In genomic region chr9:110044373-110044772, GRCm38 (mm10) we compare ENCODE assay signal across 19 mouse cellular contexts.
DNase-seq lines count a peak whose midpoint lies in the region; ATAC-seq and TF ChIP-seq lines count a peak whose summit lies in the region.
"Had no signal": no experiment of that assay in that cellular context is flagged by ENCODE, and none has a peak within 500 bp of the region (broad histone marks: within the 10 kb centered on the region; RNA-seq: fewer than 3 reads in every experiment).

No protein-coding gene starts in this region.

- no peaks in the 10 kb centered on the region for H3K27me3 ChIP-seq in intestine, postnatal 0 days (replicated peaks; ENCODE audit: control insufficient read depth, insufficient read depth, low read length)
- H3K27me3 ChIP-seq: forebrain, embryonic 13.5 days; heart, embryonic 12.5 days; hindbrain, embryonic 15.5 days had no signal

- no peak overlapping the region for H3K9ac ChIP-seq in intestine, postnatal 0 days (ENCODE audit: low read depth, low read length)
- H3K9ac ChIP-seq: forebrain, embryonic 13.5 days; forebrain, postnatal 0 days; heart, embryonic 12.5 days; hindbrain, embryonic 15.5 days had no signal

- no peak for DNase-seq in frontal cortex, postnatal 10 days (ENCODE audit: low spot score in 2 of 2)
- peak; percentile 26 to 36 for DNase-seq in left cerebral cortex, postnatal 14 days (ENCODE audit: low spot score in 2 of 2)
- no peak for DNase-seq in left cerebral cortex, adult 11 months (ENCODE audit: low spot score)
- DNase-seq in right cerebral cortex, postnatal 25 days: peak; percentile 23
- DNase-seq in right cerebral cortex, postnatal 10 days (ENCODE audit: low spot score in 2 of 2): no peak
- DNase-seq: adrenal gland, postnatal 14 days; B cell, adult 2 months; cerebellum, adult 2 months; cerebellum, postnatal 10 days; forebrain, postnatal 0 days; gastrocnemius, postnatal 14 days had no signal

- intact Hi-C loops in left cerebral cortex, postnatal 14 days (cut with DNase I): no loop called here

- H3K4me2 ChIP-seq in intestine, postnatal 0 days (replicated peaks; ENCODE audit: low read depth): no peak overlapping the region
- H3K4me2 ChIP-seq: forebrain, embryonic 13.5 days; heart, embryonic 12.5 days; hindbrain, embryonic 15.5 days had no signal

- H3K9me3 ChIP-seq in intestine, postnatal 0 days (ENCODE audit: control insufficient read depth): no peaks in the 10 kb centered on the region
- H3K9me3 ChIP-seq: embryonic facial prominence, embryonic 10.5 days; forebrain, embryonic 13.5 days; G1E; heart, embryonic 12.5 days; hindbrain, embryonic 15.5 days had no signal

- no peak overlapping the region for H3K27ac ChIP-seq in intestine, postnatal 0 days (ENCODE audit: low read depth, low read length)
- H3K27ac ChIP-seq: embryonic facial prominence, embryonic 10.5 days; forebrain, embryonic 13.5 days; hindbrain, embryonic 15.5 days had no signal

- WGBS in intestine, postnatal 0 days: 96% methylated on average over 4 of the region's 4 CpGs

- H3K36me3 ChIP-seq in intestine, postnatal 0 days (ENCODE audit: control insufficient read depth, insufficient read depth): peaks cover 10% of the 10 kb centered on the region

- no peak for TF ChIP-seq CTCF in intestine, postnatal 0 days (IDR thresholded peaks at IDR 0.05; ENCODE audit: low read depth)

- peak; percentile 89 for ATAC-seq in frontal cortex, adult (ENCODE audit: low TSS enrichment)
- ATAC-seq in intestine, postnatal 0 days: no peak
- ATAC-seq: CD4-positive, CD25-positive, alpha-beta regulatory T cell, adult 4 months; forebrain, embryonic 13.5 days; forebrain, postnatal 0 days had no signal

- no peaks in the 10 kb centered on the region for H3K4me1 ChIP-seq in intestine, postnatal 0 days (replicated peaks; ENCODE audit: control insufficient read depth, insufficient read depth, low read length)
- H3K4me1 ChIP-seq: embryonic facial prominence, embryonic 10.5 days; heart, embryonic 12.5 days had no signal

- H3K4me3 ChIP-seq in intestine, postnatal 0 days (ENCODE audit: low read depth, low read length): no peak overlapping the region
- H3K4me3 ChIP-seq: embryonic facial prominence, embryonic 10.5 days; forebrain, embryonic 13.5 days; heart, embryonic 12.5 days; hindbrain, embryonic 15.5 days had no signal

Comparison
In these comparisons a context has a peak if more than half of its experiments do, and no peak if none do; other contexts are left out.
1. DNase-seq: peak in left cerebral cortex, postnatal 14 days (2 of 2) and right cerebral cortex, postnatal 25 days (single experiment); none in frontal cortex, postnatal 10 days (0 of 2), left cerebral cortex, adult 11 months (single experiment) and right cerebral cortex, postnatal 10 days (0 of 2).